In genomic region chr19:6665264-6666054, GRCm38 (mm10) we compare ENCODE assay signal across 21 mouse cellular contexts.
DNase-seq lines count a peak whose midpoint lies in the region; ATAC-seq and TF ChIP-seq lines count a peak whose summit lies in the region.
"Had no signal": no experiment of that assay in that cellular context is flagged by ENCODE, and none has a peak within 500 bp of the region (broad histone marks: within the 10 kb centered on the region; RNA-seq: fewer than 3 reads in every experiment).

No protein-coding gene starts in this region.

- no peak overlapping the region for H3K27ac ChIP-seq in CH12.LX (ENCODE audit: insufficient read depth, low read depth)
- H3K27ac ChIP-seq: embryonic facial prominence, embryonic 13.5 days; forebrain, embryonic 15.5 days; heart, embryonic 15.5 days; limb, embryonic 13.5 days; neural tube, embryonic 15.5 days had no signal

- H3K4me2 ChIP-seq in CH12.LX (ENCODE audit: insufficient read depth, low read depth, poor library complexity, severe bottlenecking), result no peak overlapping the region
- H3K4me2 ChIP-seq: embryonic facial prominence, embryonic 13.5 days; forebrain, embryonic 15.5 days; heart, embryonic 15.5 days; limb, embryonic 13.5 days; neural tube, embryonic 15.5 days had no signal

- dilution Hi-C loops in CH12.LX (cut with MboI; ENCODE audit: extremely low pct_ligation_motif_present, extremely low pct_unique_long_range_greater_than_20kb, low sequenced_read_pairs), result no loop called here

- H3K4me1 ChIP-seq in CH12.LX (ENCODE audit: control insufficient read depth in 1 of 2, insufficient read depth in 2 of 2), result peaks cover 27 to 80% of the 10 kb centered on the region in 2 experiments
- H3K4me1 ChIP-seq: embryonic facial prominence, embryonic 13.5 days; limb, embryonic 13.5 days had no signal

- no peak for TF ChIP-seq EP300 in CH12.LX (IDR thresholded peaks at IDR 0.05; ENCODE audit: low read length)

- TF ChIP-seq CTCF in CH12.LX (conservative IDR thresholded peaks at IDR 0.05 in 1 of 2, IDR thresholded peaks at IDR 0.05 in 1 of 2; ENCODE audit: low read depth in 2 of 2, low read length in 2 of 2), result no peak

- H3K27me3 ChIP-seq in CH12.LX (replicated peaks), result no peaks in the 10 kb centered on the region
- H3K27me3 ChIP-seq in splenic B cell, adult 2 months (ENCODE audit: control insufficient read depth, insufficient read depth, low read length, poor library complexity, severe bottlenecking), result no peaks in the 10 kb centered on the region
- H3K27me3 ChIP-seq: embryonic facial prominence, embryonic 13.5 days; forebrain, embryonic 15.5 days; neural tube, embryonic 15.5 days had no signal

- no peak for TF ChIP-seq RAD21 in CH12.LX (IDR thresholded peaks at IDR 0.05; ENCODE audit: low read depth, low read length)

- TF ChIP-seq POLR2A in CH12.LX (IDR thresholded peaks at IDR 0.05; ENCODE audit: low read depth, low read length), result no peak

- DNase-seq in lung, postnatal 25 days (ENCODE audit: low spot score), result peak; percentile 5
- no peak for DNase-seq in lung, adult 18-20 months
- peak; percentile 52 for DNase-seq in CH12.LX (ENCODE audit: extremely low read depth)
- peak; percentile 50 for DNase-seq in splenic B cell, adult 2 months (ENCODE audit: low read depth, low spot score)
- no peak for DNase-seq in natural killer cell, adult 2 months (ENCODE audit: low spot score in 2 of 2)
- DNase-seq in layer of hippocampus, adult 18-20 months (ENCODE audit: low spot score in 2 of 2), result no peak
- DNase-seq: cerebellum, postnatal 10 days; gastrocnemius, postnatal 25 days; kidney, postnatal 4 days; lung, postnatal 4 days; midbrain, embryonic 14.5 days; thymus, postnatal 25 days had no signal

- no peak overlapping the region for H3K9ac ChIP-seq in CH12.LX (ENCODE audit: insufficient read depth, low read depth)
- H3K9ac ChIP-seq: embryonic facial prominence, embryonic 13.5 days; forebrain, embryonic 15.5 days; heart, embryonic 15.5 days; limb, embryonic 13.5 days; neural tube, embryonic 15.5 days had no signal

- in situ Hi-C loops in CH12.LX (cut with MboI; ENCODE audit: low pct_ligation_motif_present, low pct_unique_long_range_greater_than_20kb, low sequenced_read_pairs), result no loop called here

- no peaks in the 10 kb centered on the region for H3K36me3 ChIP-seq in CH12.LX (replicated peaks in 1 of 2; ENCODE audit: control insufficient read depth in 1 of 2, insufficient read depth in 1 of 2, low read length in 1 of 2)
- H3K36me3 ChIP-seq in splenic B cell, adult 2 months (ENCODE audit: control insufficient read depth, insufficient read depth, low read length, poor library complexity, severe bottlenecking), result no peaks in the 10 kb centered on the region
- H3K36me3 ChIP-seq: embryonic facial prominence, embryonic 13.5 days; forebrain, embryonic 15.5 days; heart, embryonic 15.5 days; limb, embryonic 13.5 days; neural tube, embryonic 15.5 days had no signal

- peak overlapping the region in 1 of 3 experiments; percentile 21 for H3K4me3 ChIP-seq in CH12.LX (replicated peaks in 1 of 3; ENCODE audit: low read depth in 2 of 3, low read length in 2 of 3, poor library complexity in 1 of 3)
- H3K4me3 ChIP-seq: embryonic facial prominence, embryonic 13.5 days; forebrain, embryonic 15.5 days; heart, embryonic 15.5 days; limb, embryonic 13.5 days; myocyte; neural tube, embryonic 15.5 days had no signal

- peak; percentile 29 for ATAC-seq in granulocyte monocyte progenitor cell, adult 5-6 weeks (replicated peaks; ENCODE audit: poor library complexity, severe bottlenecking)
- ATAC-seq: forebrain, embryonic 15.5 days; hindbrain, embryonic 16.5 days; intestine, embryonic 16.5 days had no signal

- H3K9me3 ChIP-seq in CH12.LX (replicated peaks; ENCODE audit: low read length), result no peaks in the 10 kb centered on the region
- H3K9me3 ChIP-seq: embryonic facial prominence, embryonic 13.5 days; forebrain, embryonic 15.5 days; heart, embryonic 15.5 days; limb, embryonic 13.5 days; neural tube, embryonic 15.5 days had no signal

- H3K79me2 ChIP-seq in CH12.LX (replicated peaks; ENCODE audit: control insufficient read depth, extremely low read depth, insufficient read depth, poor library complexity, severe bottlenecking), result no peaks in the 10 kb centered on the region

TF ChIP-seq in CH12.LX, 34 proteins besides CTCF, POLR2A, EP300 and RAD21:
- TF ChIP-seq UBTF (IDR thresholded peaks at IDR 0.05; ENCODE audit: low read depth, low read length) (no peak), JUN (IDR thresholded peaks at IDR 0.05; ENCODE audit: insufficient read depth, low read depth, low read length) (no peak)

Comparison
In these comparisons a context has a peak if more than half of its experiments do, and no peak if none do; other contexts are left out.
1. DNase-seq: peak in lung, postnatal 25 days (single experiment), CH12.LX (single experiment) and splenic B cell, adult 2 months (single experiment); none in lung, adult 18-20 months (0 of 2), natural killer cell, adult 2 months (0 of 2) and layer of hippocampus, adult 18-20 months (0 of 2).